Mouse (Mus musculus) midbrain, embryonic 11.5 days (tissue): ENCODE results near the gene Arl14. TPM values are rescaled to one million over a fixed set of nuclear protein-coding genes. Genes with fewer than 3 reads are reported as not detected.
"Not testable (repeated sequence)": the region's sequence is repeated elsewhere in the genome, so short reads cannot be mapped to it uniquely, and the experiment has no call there.

Experiments used
- ATAC-seq: fragments of 200-750 bp; cut with Nextera tagmentation; 2 replicates; pipeline ENCODE4 v1.8.0; 2017; ENCODE audit warnings: moderate TSS enrichment, moderate library complexity; ENCODE audit not compliant: low FRiP score
- DNase-seq: peaks from one replicate; pipeline ENCODE4 v3.0.0; 2015; ENCODE audit warnings: low spot score; ENCODE audit errors: missing footprints
- H3K27ac ChIP-seq: fragments of 300-500 bp; sonication (generic); 2 replicates; pipeline ENCODE4 v1.5.1; 2014; ENCODE audit warnings: low read depth, low read length
- H3K27me3 ChIP-seq: fragments of 300-500 bp; sonication (generic); 2 replicates; pipeline ENCODE4 v1.6.1; 2014; ENCODE audit warnings: mild to moderate bottlenecking, low read length, moderate library complexity, mixed read lengths; ENCODE audit not compliant: control insufficient read depth, insufficient read depth
- H3K36me3 ChIP-seq: fragments of 300-500 bp; sonication (generic); 2 replicates; pipeline ENCODE4 v1.6.1; 2014; ENCODE audit warnings: mild to moderate bottlenecking, low read length, moderate library complexity, mixed read lengths; ENCODE audit not compliant: control insufficient read depth, insufficient read depth
- H3K4me1 ChIP-seq: fragments of 300-500 bp; sonication (generic); 2 replicates; pipeline ENCODE4 v1.6.1; 2014; ENCODE audit warnings: low read length; ENCODE audit not compliant: control insufficient read depth, insufficient read depth
- H3K4me2 ChIP-seq: fragments of 300-500 bp; sonication (generic); 2 replicates; pipeline ENCODE4 v1.6.1; 2014; ENCODE audit warnings: mild to moderate bottlenecking, moderate library complexity
- H3K4me3 ChIP-seq: fragments of 300-500 bp; sonication (generic); 2 replicates; pipeline ENCODE4 v1.5.1; 2014; ENCODE audit warnings: low read depth, low read length
- H3K9ac ChIP-seq: fragments of 300-500 bp; sonication (generic); 2 replicates; pipeline ENCODE4 v1.6.1; 2014; ENCODE audit warnings: low read length
- H3K9me3 ChIP-seq: fragments of 300-500 bp; sonication (generic); 2 replicates; pipeline ENCODE4 v1.6.1; 2016; ENCODE audit warnings: low read length; ENCODE audit not compliant: control insufficient read depth
- WGBS: fragments of 180-500 bp; shearing (Covaris S2); extraction: QIAGEN DNeasy Blood & Tissue Kit; methylation state at CpG from one replicate; pipeline ENCODE4 v1.1.7; 2014; 5-methylcytosine and 5-hydroxymethylcytosine counted together
- polyA plus RNA-seq: library from polyadenylated mRNA; unstranded; fragments of >200 nt; fragmentation: Nextera tagmentation; extraction: Ambion mirVana; gene quantifications from 2 replicates; pipeline ENCODE4 v1.2.1, GENCODE M21; 2014

Arl14 gene
- polyA plus RNA-seq, 1 experiment from 2014 or later: not detected

GRCm38 (mm10) chr3:69241020-69241419, 18.8 kb downstream of the Arl14 start:
- no peak overlapping the region for H3K9ac ChIP-seq
- no peak overlapping the region for H3K4me2 ChIP-seq
- peak; percentile 47 for DNase-seq
- no peak overlapping the region for H3K27ac ChIP-seq
- no peaks in the 10 kb centered on the region for H3K27me3 ChIP-seq
- ATAC-seq: no peak
- no peaks in the 10 kb centered on the region for H3K9me3 ChIP-seq
- no peaks in the 10 kb centered on the region for H3K36me3 ChIP-seq
- H3K4me3 ChIP-seq: no peak overlapping the region
- H3K4me1 ChIP-seq: no peaks in the 10 kb centered on the region
- 83% methylated on average over 1 of the region's 1 CpGs for WGBS

GRCm38 (mm10) chr3:69253096-69253866, 31.1 kb downstream of the Arl14 start:
- 92% methylated on average over 17 of the region's 17 CpGs for WGBS
- ATAC-seq (no peak), DNase-seq (no peak)
- Histone ChIP-seq H3K27me3 (no peaks in the 10 kb centered on the region), H3K36me3 (no peaks in the 10 kb centered on the region), H3K4me1 (no peaks in the 10 kb centered on the region), H3K9me3 (no peaks in the 10 kb centered on the region), H3K27ac (no peak overlapping the region), H3K9ac (no peak overlapping the region), H3K4me3 (no peak overlapping the region), H3K4me2 (no peak overlapping the region)

- no peaks in the 10 kb centered on the region for H3K9me3 ChIP-seq
- H3K4me1 ChIP-seq: no peaks in the 10 kb centered on the region
- H3K36me3 ChIP-seq: no peaks in the 10 kb centered on the region
- DNase-seq (no peak), ATAC-seq (no peak)
- H3K27me3 ChIP-seq: no peaks in the 10 kb centered on the region
- no peak overlapping the region for H3K9ac ChIP-seq
- H3K4me2 ChIP-seq: no peak overlapping the region
- no peak overlapping the region for H3K27ac ChIP-seq
- 79% methylated on average over 7 of the region's 7 CpGs for WGBS
- H3K4me3 ChIP-seq: no peak overlapping the region
Observed at GRCm38 (mm10) chr3:69254676-69255075, 32.5 kb downstream of the Arl14 start.

- H3K9ac ChIP-seq: no peak overlapping the region
- no peak for DNase-seq
- no peaks in the 10 kb centered on the region for H3K9me3 ChIP-seq
- no peaks in the 10 kb centered on the region for H3K36me3 ChIP-seq
- no peak overlapping the region for H3K4me2 ChIP-seq
- ATAC-seq: peak; percentile 42; the same call in 1 of the 2 replicates
- no peaks in the 10 kb centered on the region for H3K4me1 ChIP-seq
- WGBS: 13% methylated on average over 2 of the region's 2 CpGs
- H3K27me3 ChIP-seq: no peaks in the 10 kb centered on the region
- no peak overlapping the region for H3K27ac ChIP-seq
- no peak overlapping the region for H3K4me3 ChIP-seq
Observed at GRCm38 (mm10) chr3:69257049-69257699, 35.0 kb downstream of the Arl14 start.

GRCm38 (mm10) chr3:69263010-69263643, 40.9 kb downstream of the Arl14 start:
- Histone ChIP-seq H3K9me3 (no peaks in the 10 kb centered on the region), H3K27ac (no peak overlapping the region), H3K27me3 (no peaks in the 10 kb centered on the region), H3K36me3 (no peaks in the 10 kb centered on the region), H3K4me2 (no peak overlapping the region), H3K9ac (no peak overlapping the region), H3K4me3 (no peak overlapping the region), H3K4me1 (no peaks in the 10 kb centered on the region)
- 93% methylated on average over 7 of the region's 7 CpGs for WGBS
- DNase-seq: no peak
- no peak for ATAC-seq

DNA sequence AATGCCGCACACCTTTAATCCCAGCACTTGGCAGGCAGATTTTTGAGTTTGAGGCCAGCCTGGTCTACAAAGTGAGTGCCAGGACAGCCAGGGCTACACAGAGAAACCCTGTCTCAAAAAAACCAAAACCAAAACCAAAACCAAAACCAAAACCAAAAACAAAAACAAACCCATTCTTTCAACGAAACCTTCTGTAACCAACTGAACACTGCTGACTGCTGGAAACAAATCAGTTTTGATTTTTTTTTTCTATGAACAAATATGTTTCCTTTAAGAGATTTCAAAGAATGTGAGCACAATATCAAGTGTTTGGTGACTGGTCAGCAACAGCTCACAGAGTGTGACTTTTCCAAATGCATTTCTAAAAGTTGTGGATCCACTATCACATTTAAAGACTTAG, 42.1 kb downstream of the Arl14 start:
- not testable (repeated sequence) for H3K4me1 ChIP-seq, DNase-seq, H3K36me3 ChIP-seq, H3K4me2 ChIP-seq, H3K27ac ChIP-seq, H3K4me3 ChIP-seq, H3K9ac ChIP-seq, H3K27me3 ChIP-seq, H3K9me3 ChIP-seq, ATAC-seq
- 88% methylated on average over 2 of the region's 2 CpGs for WGBS

DNA sequence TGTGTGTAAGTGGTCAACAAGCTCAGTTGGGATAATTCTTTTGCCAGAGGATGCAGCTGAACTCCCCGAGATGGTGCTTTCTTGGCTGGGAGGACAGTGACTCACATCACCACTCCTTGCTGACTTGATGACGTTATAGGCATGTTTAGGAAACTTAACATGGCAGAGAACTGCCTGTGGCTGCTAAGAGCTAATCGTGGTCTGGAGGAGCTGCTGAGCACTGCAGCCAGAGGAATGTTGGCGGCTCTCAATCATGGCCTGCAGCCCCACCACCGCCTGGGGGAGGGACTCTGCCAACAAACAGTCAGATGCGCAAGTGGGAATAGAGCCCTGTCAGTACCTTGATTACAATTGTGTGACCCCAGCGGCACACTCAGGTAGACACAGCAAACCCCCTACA, 49.6 kb downstream of the Arl14 start:
- ATAC-seq (no peak), DNase-seq (no peak)
- no peak overlapping the region for H3K27ac ChIP-seq
- no peaks in the 10 kb centered on the region for H3K36me3 ChIP-seq
- H3K9me3 ChIP-seq: no peaks in the 10 kb centered on the region
- 80% methylated on average over 7 of the region's 7 CpGs for WGBS
- no peak overlapping the region for H3K4me3 ChIP-seq
- no peaks in the 10 kb centered on the region for H3K27me3 ChIP-seq
- H3K4me2 ChIP-seq: no peak overlapping the region
- no peak overlapping the region for H3K9ac ChIP-seq
- peaks cover 4% of the 10 kb centered on the region; the same call in 1 of the 2 replicates for H3K4me1 ChIP-seq
